Mouse (Mus musculus): ENCODE measurements around the gene Zfp59. TPM values are rescaled to one million over a fixed set of nuclear protein-coding genes. Genes with fewer than 3 reads are reported as not detected.

Zfp59 gene
- polyA plus RNA-seq, 2 experiments: 0.68 to 1.5 TPM

DNA sequence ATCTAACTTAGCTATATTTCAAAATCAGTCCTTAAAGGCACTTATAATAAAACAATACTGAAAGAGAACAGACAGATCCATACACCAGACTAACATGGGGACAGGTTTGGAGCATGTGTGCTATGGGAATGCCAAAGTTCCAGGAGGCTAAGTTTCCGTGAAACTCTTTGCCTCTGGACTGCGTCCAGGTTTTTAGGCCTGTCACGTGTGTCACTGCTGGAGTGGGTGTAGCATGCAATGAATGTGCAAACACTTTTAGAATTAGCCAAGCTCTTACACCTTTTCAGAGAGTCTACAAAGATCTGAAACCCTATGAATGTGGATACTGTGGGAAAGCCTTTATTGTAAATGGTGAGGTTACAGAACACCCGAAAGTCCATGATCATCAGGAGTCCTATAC, 43.3 kb downstream of the Zfp59 start:
- H3K4me3 ChIP-seq (ENCODE audit: insufficient read depth in 1 of 2, low read depth in 2 of 2, low read length in 2 of 2): no peak overlapping the region
- no peaks in the 10 kb centered on the region for H3K4me1 ChIP-seq (replicated peaks; ENCODE audit: control insufficient read depth in 2 of 2, insufficient read depth in 2 of 2, low read length in 1 of 2)
- WGBS (ENCODE audit: insufficient replicate concordance): 81% methylated on average over 4 of the region's 4 CpGs
- DNase-seq (ENCODE audit: low read depth in 3 of 3, low spot score in 3 of 3) (no peak), ATAC-seq (ENCODE audit: insufficient read depth) (no peak)
- H3K27ac ChIP-seq: no peak overlapping the region
- H3K36me3 ChIP-seq (replicated peaks; ENCODE audit: control insufficient read depth, insufficient read depth, low read depth): peaks cover 3% of the 10 kb centered on the region; the same call in 1 of the 2 replicates
- no peak overlapping the region for H3K9ac ChIP-seq (replicated peaks)
- H3K4me2 ChIP-seq (ENCODE audit: low read depth): no peak overlapping the region
- H3K27me3 ChIP-seq (ENCODE audit: control insufficient read depth, insufficient read depth, low read length): no peaks in the 10 kb centered on the region
- TF ChIP-seq CTCF (IDR thresholded peaks at IDR 0.05; ENCODE audit: low read depth) (no peak), EP300 (IDR thresholded peaks at IDR 0.05; ENCODE audit: low read depth) (no peak)
- H3K9me3 ChIP-seq (ENCODE audit: control insufficient read depth, low read length): 0 out of 2 replicates have a peak, but pooled peaks cover 2% of the 10 kb centered on the region

- TF ChIP-seq EP300 (IDR thresholded peaks at IDR 0.05; ENCODE audit: low read depth) (no peak), CTCF (IDR thresholded peaks at IDR 0.05; ENCODE audit: low read depth) (no peak)
- ATAC-seq (ENCODE audit: insufficient read depth): no peak
- Histone ChIP-seq H3K4me1 (replicated peaks; ENCODE audit: control insufficient read depth in 2 of 2, insufficient read depth in 2 of 2, low read length in 1 of 2) (no peaks in the 10 kb centered on the region), H3K27me3 (ENCODE audit: control insufficient read depth, insufficient read depth, low read length) (no peaks in the 10 kb centered on the region), H3K36me3 (replicated peaks; ENCODE audit: control insufficient read depth, insufficient read depth, low read depth) (no peaks in the 10 kb centered on the region), H3K4me3 (ENCODE audit: insufficient read depth in 1 of 2, low read depth in 2 of 2, low read length in 2 of 2) (no peak overlapping the region), H3K9ac (replicated peaks) (no peak overlapping the region), H3K4me2 (ENCODE audit: low read depth) (no peak overlapping the region), H3K27ac (no peak overlapping the region), H3K9me3 (ENCODE audit: control insufficient read depth, low read length) (no peaks in the 10 kb centered on the region)
- no peak for DNase-seq (ENCODE audit: low read depth in 3 of 3, low spot score in 3 of 3)
- 60% methylated on average over 4 of the region's 4 CpGs for WGBS (ENCODE audit: insufficient replicate concordance)
Observed at GRCm38 (mm10) chr7:27900601-27901000, 62.2 kb downstream of the Zfp59 start.

GRCm38 (mm10) chr7:27905061-27905848, 66.8 kb downstream of the Zfp59 start:
- Histone ChIP-seq H3K27me3 (ENCODE audit: control insufficient read depth, insufficient read depth, low read length) (no peaks in the 10 kb centered on the region), H3K4me2 (ENCODE audit: low read depth) (no peak overlapping the region), H3K36me3 (replicated peaks; ENCODE audit: control insufficient read depth, insufficient read depth, low read depth) (no peaks in the 10 kb centered on the region), H3K9ac (replicated peaks) (no peak overlapping the region), H3K4me3 (ENCODE audit: insufficient read depth in 1 of 2, low read depth in 2 of 2, low read length in 2 of 2) (no peak overlapping the region), H3K9me3 (ENCODE audit: control insufficient read depth, low read length) (no peaks in the 10 kb centered on the region), H3K27ac (no peak overlapping the region), H3K4me1 (replicated peaks; ENCODE audit: control insufficient read depth in 2 of 2, insufficient read depth in 2 of 2, low read length in 1 of 2) (no peaks in the 10 kb centered on the region)
- 54% methylated on average over 11 of the region's 11 CpGs for WGBS (ENCODE audit: insufficient replicate concordance)
- no peak for DNase-seq (ENCODE audit: low read depth in 3 of 3, low spot score in 3 of 3)
- ATAC-seq (ENCODE audit: insufficient read depth): no peak
- no peak for TF ChIP-seq CTCF (IDR thresholded peaks at IDR 0.05; ENCODE audit: low read depth)
- TF ChIP-seq EP300 (IDR thresholded peaks at IDR 0.05; ENCODE audit: low read depth): no peak

Other genes starting within 250 kb of the Zfp59 start
- 21.5 and 23.2 TPM in 2 replicates for gene Akt2, start 247.1 kb upstream of the Zfp59 start, polyA plus RNA-seq (2012; rRNA removed)
- gene Akt2, start 247.1 kb upstream of the Zfp59 start, polyA plus RNA-seq (2014; fragmentation: Nextera tagmentation; extraction: Ambion mirVana): 21.5 and 23.8 TPM in 2 replicates
- 0.05 TPM in 1 of 2 replicates, not detected in the other for gene Ttc9b, start 184.7 kb upstream of the Zfp59 start, polyA plus RNA-seq (2012; rRNA removed)
- gene Ttc9b, start 184.7 kb upstream of the Zfp59 start, polyA plus RNA-seq (2014; fragmentation: Nextera tagmentation; extraction: Ambion mirVana): not detected in 2 replicates
- 3.4 and 3.5 TPM in 2 replicates for gene Map3k10, start 164.0 kb upstream of the Zfp59 start, polyA plus RNA-seq (2012; rRNA removed)
- 1.00 and 1.0 TPM in 2 replicates for gene Map3k10, start 164.0 kb upstream of the Zfp59 start, polyA plus RNA-seq (2014; fragmentation: Nextera tagmentation; extraction: Ambion mirVana)
- 0.11 and 0.19 TPM in 2 replicates for gene Zfp607b, start 149.3 kb upstream of the Zfp59 start, polyA plus RNA-seq (2012; rRNA removed)
- 0.23 and 0.25 TPM in 2 replicates for gene Zfp607b, start 149.3 kb upstream of the Zfp59 start, polyA plus RNA-seq (2014; fragmentation: Nextera tagmentation; extraction: Ambion mirVana)
- gene Zfp60, start 107.2 kb upstream of the Zfp59 start, polyA plus RNA-seq (2012; rRNA removed): 0.97 and 1.4 TPM in 2 replicates
- gene Zfp60, start 107.2 kb upstream of the Zfp59 start, polyA plus RNA-seq (2014; fragmentation: Nextera tagmentation; extraction: Ambion mirVana): 3.1 and 4.5 TPM in 2 replicates
- gene Zfp626, start 31.4 kb upstream of the Zfp59 start, polyA plus RNA-seq (2012; rRNA removed): 0.50 and 0.90 TPM in 2 replicates
- 0.55 and 0.71 TPM in 2 replicates for gene Zfp626, start 31.4 kb upstream of the Zfp59 start, polyA plus RNA-seq (2014; fragmentation: Nextera tagmentation; extraction: Ambion mirVana)
- gene Zfp607a, start 18.9 kb downstream of the Zfp59 start, polyA plus RNA-seq (2012; rRNA removed): 0.35 and 0.59 TPM in 2 replicates
- gene Zfp607a, start 18.9 kb downstream of the Zfp59 start, polyA plus RNA-seq (2014; fragmentation: Nextera tagmentation; extraction: Ambion mirVana): 0.66 and 0.84 TPM in 2 replicates
- gene Zfp974, start 90.9 kb downstream of the Zfp59 start, polyA plus RNA-seq (2012; rRNA removed): 0.30 and 0.55 TPM in 2 replicates
- 0.80 and 0.91 TPM in 2 replicates for gene Zfp974, start 90.9 kb downstream of the Zfp59 start, polyA plus RNA-seq (2014; fragmentation: Nextera tagmentation; extraction: Ambion mirVana)
- gene Zfp780b, start 140.6 kb downstream of the Zfp59 start, polyA plus RNA-seq (2012; rRNA removed): 0.83 and 1.3 TPM in 2 replicates
- gene Zfp780b, start 140.6 kb downstream of the Zfp59 start, polyA plus RNA-seq (2014; fragmentation: Nextera tagmentation; extraction: Ambion mirVana): 2.4 and 2.6 TPM in 2 replicates
- 0.69 and 0.94 TPM in 2 replicates for gene Zfp850, start 175.5 kb downstream of the Zfp59 start, polyA plus RNA-seq (2012; rRNA removed)
- gene Zfp850, start 175.5 kb downstream of the Zfp59 start, polyA plus RNA-seq (2014; fragmentation: Nextera tagmentation; extraction: Ambion mirVana): 2.3 and 2.4 TPM in 2 replicates
- 69.5 and 94.9 TPM in 2 replicates for gene Psmc4, start 211.5 kb downstream of the Zfp59 start, polyA plus RNA-seq (2012; rRNA removed)
- 126 and 137 TPM in 2 replicates for gene Psmc4, start 211.5 kb downstream of the Zfp59 start, polyA plus RNA-seq (2014; fragmentation: Nextera tagmentation; extraction: Ambion mirVana)
- gene Fcgbp, start 232.6 kb downstream of the Zfp59 start, polyA plus RNA-seq (2012; rRNA removed): not detected in 2 replicates
- gene Fcgbp, start 232.6 kb downstream of the Zfp59 start, polyA plus RNA-seq (2014; fragmentation: Nextera tagmentation; extraction: Ambion mirVana): not detected in 2 replicates